Mouse (Mus musculus): Measurements from ENCODE around the gene Prr5l. TPM values are rescaled to one million over a fixed set of nuclear protein-coding genes. Genes with fewer than 3 reads are reported as not detected.

The Prr5l gene
- polyA plus RNA-seq, 1 experiment from 2014 or later: 21.5 TPM

- Histone ChIP-seq H3K36me3 (ENCODE audit: control insufficient read depth, insufficient read depth, low read length) (no peaks in the 10 kb centered on the region), H3K4me1 (replicated peaks; ENCODE audit: control insufficient read depth, insufficient read depth, low read length) (no peaks in the 10 kb centered on the region), H3K27me3 (ENCODE audit: control insufficient read depth, insufficient read depth, low read length) (no peaks in the 10 kb centered on the region), H3K4me2 (ENCODE audit: low read depth, low read length, severe bottlenecking) (no peak overlapping the region), H3K4me3 (ENCODE audit: low read depth, low read length) (no peak overlapping the region), H3K9ac (ENCODE audit: low read length) (no peak overlapping the region), H3K27ac (ENCODE audit: low read depth, low read length) (no peak overlapping the region), H3K9me3 (ENCODE audit: control insufficient read depth, low read length) (no peaks in the 10 kb centered on the region)
- ATAC-seq (replicated peaks; ENCODE audit: low FRiP score): no peak
- WGBS: 90% methylated on average over 6 of the region's 6 CpGs
- DNase-seq (ENCODE audit: low spot score): no peak
Measured at GRCm38 (mm10) chr2:101809640-101810305, 73.1 kb downstream of the Prr5l start.

- WGBS: 81% methylated on average over 5 of the region's 5 CpGs
- H3K4me2 ChIP-seq (ENCODE audit: low read depth, low read length, severe bottlenecking): no peak overlapping the region
Measured at GRCm38 (mm10) chr2:101807756-101808155, 75.1 kb downstream of the Prr5l start.

GRCm38 (mm10) chr2:101802240-101802639, 80.6 kb downstream of the Prr5l start:
- H3K27me3 ChIP-seq (ENCODE audit: control insufficient read depth, insufficient read depth, low read length): no peaks in the 10 kb centered on the region
- ATAC-seq (replicated peaks; ENCODE audit: low FRiP score) (no peak), DNase-seq (ENCODE audit: low spot score) (no peak)
- no peak overlapping the region for H3K4me2 ChIP-seq (ENCODE audit: low read depth, low read length, severe bottlenecking)
- no peak overlapping the region for H3K27ac ChIP-seq (ENCODE audit: low read depth, low read length)
- H3K4me3 ChIP-seq (ENCODE audit: low read depth, low read length): no peak overlapping the region
- H3K9me3 ChIP-seq (ENCODE audit: control insufficient read depth, low read length): no peaks in the 10 kb centered on the region
- WGBS: 93% methylated on average over 6 of the region's 6 CpGs
- no peaks in the 10 kb centered on the region for H3K36me3 ChIP-seq (ENCODE audit: control insufficient read depth, insufficient read depth, low read length)
- no peak overlapping the region for H3K9ac ChIP-seq (ENCODE audit: low read length)
- H3K4me1 ChIP-seq (replicated peaks; ENCODE audit: control insufficient read depth, insufficient read depth, low read length): 0 out of 2 replicates have a peak, but pooled peaks cover 1% of the 10 kb centered on the region

More at GRCm38 (mm10) chr2:101807756-101808155, 75.1 kb downstream of the Prr5l start:
- no peaks in the 10 kb centered on the region for H3K4me1 ChIP-seq (replicated peaks; ENCODE audit: control insufficient read depth, insufficient read depth, low read length)
- ATAC-seq (replicated peaks; ENCODE audit: low FRiP score) (no peak), DNase-seq (ENCODE audit: low spot score) (no peak)
- H3K27me3 ChIP-seq (ENCODE audit: control insufficient read depth, insufficient read depth, low read length): no peaks in the 10 kb centered on the region
- H3K4me3 ChIP-seq (ENCODE audit: low read depth, low read length): no peak overlapping the region
- H3K27ac ChIP-seq (ENCODE audit: low read depth, low read length): no peak overlapping the region
- H3K9me3 ChIP-seq (ENCODE audit: control insufficient read depth, low read length): no peaks in the 10 kb centered on the region
- no peaks in the 10 kb centered on the region for H3K36me3 ChIP-seq (ENCODE audit: control insufficient read depth, insufficient read depth, low read length)
- no peak overlapping the region for H3K9ac ChIP-seq (ENCODE audit: low read length)

- ATAC-seq (replicated peaks; ENCODE audit: low FRiP score): no peak
- Histone ChIP-seq H3K9me3 (ENCODE audit: control insufficient read depth, low read length) (no peaks in the 10 kb centered on the region), H3K4me3 (ENCODE audit: low read depth, low read length) (peak overlapping the region; percentile 58), H3K4me1 (replicated peaks; ENCODE audit: control insufficient read depth, insufficient read depth, low read length) (peaks cover 10% of the 10 kb centered on the region; the same call in 1 of the 2 replicates), H3K27me3 (ENCODE audit: control insufficient read depth, insufficient read depth, low read length) (no peaks in the 10 kb centered on the region), H3K4me2 (ENCODE audit: low read depth, low read length, severe bottlenecking) (peak overlapping the region; percentile 92), H3K9ac (ENCODE audit: low read length) (peak overlapping the region; percentile 79), H3K36me3 (ENCODE audit: control insufficient read depth, insufficient read depth, low read length) (no peaks in the 10 kb centered on the region), H3K27ac (ENCODE audit: low read depth, low read length) (peak overlapping the region; percentile 8)
- no peak for DNase-seq (ENCODE audit: low spot score)
- WGBS: 2% methylated on average over 19 of the region's 19 CpGs
Measured at GRCm38 (mm10) chr2:101797901-101798250, 85.0 kb downstream of the Prr5l start.

GRCm38 (mm10) chr2:101797166-101797900, 85.5 kb downstream of the Prr5l start:
- no peaks in the 10 kb centered on the region for H3K36me3 ChIP-seq (ENCODE audit: control insufficient read depth, insufficient read depth, low read length)
- H3K9me3 ChIP-seq (ENCODE audit: control insufficient read depth, low read length): no peaks in the 10 kb centered on the region
- peak overlapping the region; percentile 58 for H3K4me3 ChIP-seq (ENCODE audit: low read depth, low read length)
- ATAC-seq (replicated peaks; ENCODE audit: low FRiP score) (peak; percentile 76), DNase-seq (ENCODE audit: low spot score) (peak; percentile 80)
- under 1% methylated on average over 49 of the region's 49 CpGs for WGBS
- H3K4me2 ChIP-seq (ENCODE audit: low read depth, low read length, severe bottlenecking): peak overlapping the region; percentile 92
- peak overlapping the region; percentile 8 for H3K27ac ChIP-seq (ENCODE audit: low read depth, low read length)
- no peaks in the 10 kb centered on the region for H3K27me3 ChIP-seq (ENCODE audit: control insufficient read depth, insufficient read depth, low read length)
- H3K4me1 ChIP-seq (replicated peaks; ENCODE audit: control insufficient read depth, insufficient read depth, low read length): peaks cover 10% of the 10 kb centered on the region; the same call in 1 of the 2 replicates
- H3K9ac ChIP-seq (ENCODE audit: low read length): peak overlapping the region; percentile 79

GRCm38 (mm10) chr2:101796287-101797115, 86.3 kb downstream of the Prr5l start:
- Histone ChIP-seq H3K9ac (ENCODE audit: low read length) (peak overlapping the region; percentile 79), H3K9me3 (ENCODE audit: control insufficient read depth, low read length) (no peaks in the 10 kb centered on the region), H3K27ac (ENCODE audit: low read depth, low read length) (peak overlapping the region; percentile 8; the same call in 1 of the 2 replicates), H3K4me1 (replicated peaks; ENCODE audit: control insufficient read depth, insufficient read depth, low read length) (peaks cover 10% of the 10 kb centered on the region; the same call in 1 of the 2 replicates), H3K4me3 (ENCODE audit: low read depth, low read length) (peak overlapping the region; percentile 58), H3K27me3 (ENCODE audit: control insufficient read depth, insufficient read depth, low read length) (no peaks in the 10 kb centered on the region), H3K36me3 (ENCODE audit: control insufficient read depth, insufficient read depth, low read length) (no peaks in the 10 kb centered on the region; the same call in 1 of the 2 replicates), H3K4me2 (ENCODE audit: low read depth, low read length, severe bottlenecking) (peak overlapping the region; percentile 92)
- peak; percentile 76 for ATAC-seq (replicated peaks; ENCODE audit: low FRiP score)
- peak; percentile 94 for DNase-seq (ENCODE audit: low spot score)
- WGBS: 1% methylated on average over 55 of the region's 55 CpGs

- H3K4me3 ChIP-seq (ENCODE audit: low read depth, low read length): no peak overlapping the region
- 77% methylated on average over 4 of the region's 4 CpGs for whole genome bisulfite sequencing
- ATAC-seq (replicated peaks; ENCODE audit: low FRiP score): no peak
Measured at GRCm38 (mm10) chr2:101792130-101792529, 90.7 kb downstream of the Prr5l start.

GRCm38 (mm10) chr2:101783255-101783654, 99.6 kb downstream of the Prr5l start:
- Histone ChIP-seq H3K4me3 (ENCODE audit: low read depth, low read length) (no peak overlapping the region), H3K9me3 (ENCODE audit: control insufficient read depth, low read length) (no peaks in the 10 kb centered on the region), H3K27ac (ENCODE audit: low read depth, low read length) (no peak overlapping the region), H3K36me3 (ENCODE audit: control insufficient read depth, insufficient read depth, low read length) (no peaks in the 10 kb centered on the region), H3K9ac (ENCODE audit: low read length) (no peak overlapping the region), H3K4me2 (ENCODE audit: low read depth, low read length, severe bottlenecking) (no peak overlapping the region), H3K27me3 (ENCODE audit: control insufficient read depth, insufficient read depth, low read length) (no peaks in the 10 kb centered on the region), H3K4me1 (replicated peaks; ENCODE audit: control insufficient read depth, insufficient read depth, low read length) (no peaks in the 10 kb centered on the region)
- 58% methylated on average over 5 of the region's 5 CpGs for WGBS
- ATAC-seq (replicated peaks; ENCODE audit: low FRiP score) (no peak), DNase-seq (ENCODE audit: low spot score) (no peak)

More at GRCm38 (mm10) chr2:101792130-101792529, 90.7 kb downstream of the Prr5l start:
- no peak overlapping the region for H3K9ac ChIP-seq (ENCODE audit: low read length)
- H3K27ac ChIP-seq (ENCODE audit: low read depth, low read length): no peak overlapping the region
- peaks cover 8% of the 10 kb centered on the region; the same call in 1 of the 2 replicates for H3K4me1 ChIP-seq (replicated peaks; ENCODE audit: control insufficient read depth, insufficient read depth, low read length)
- H3K27me3 ChIP-seq (ENCODE audit: control insufficient read depth, insufficient read depth, low read length): no peaks in the 10 kb centered on the region
- H3K36me3 ChIP-seq (ENCODE audit: control insufficient read depth, insufficient read depth, low read length): no peaks in the 10 kb centered on the region; the same call in 1 of the 2 replicates
- no peak for DNase-seq (ENCODE audit: low spot score)
- H3K4me2 ChIP-seq (ENCODE audit: low read depth, low read length, severe bottlenecking): no peak overlapping the region
- no peaks in the 10 kb centered on the region for H3K9me3 ChIP-seq (ENCODE audit: control insufficient read depth, low read length)
